Mouse (Mus musculus) myocyte (in vitro differentiated cells): ENCODE data around the gene Pced1a.

ENCODE experiments used
- CEBPB ChIP-seq: IDR thresholded peaks from 2 replicates; pipeline ENCODE4 v1.6.1; 2011; ENCODE audit warnings: mild to moderate bottlenecking, moderate library complexity; ENCODE audit not compliant: poor library complexity, insufficient read depth, severe bottlenecking
- MAX ChIP-seq: IDR thresholded peaks from one replicate; pipeline ENCODE4 v1.6.1; 2011; ENCODE audit warnings: low read depth, mild to moderate bottlenecking, control low read depth
- POLR2A ChIP-seq: IDR thresholded peaks from one replicate; pipeline ENCODE4 v1.6.1; 2011; ENCODE audit warnings: low read depth, mild to moderate bottlenecking, control low read depth, moderate library complexity; ENCODE audit not compliant: insufficient read length
- SRF ChIP-seq: IDR thresholded peaks from one replicate; pipeline ENCODE4 v1.6.1; 2011; ENCODE audit warnings: low read depth; ENCODE audit not compliant: control insufficient read depth, insufficient read length

DNA sequence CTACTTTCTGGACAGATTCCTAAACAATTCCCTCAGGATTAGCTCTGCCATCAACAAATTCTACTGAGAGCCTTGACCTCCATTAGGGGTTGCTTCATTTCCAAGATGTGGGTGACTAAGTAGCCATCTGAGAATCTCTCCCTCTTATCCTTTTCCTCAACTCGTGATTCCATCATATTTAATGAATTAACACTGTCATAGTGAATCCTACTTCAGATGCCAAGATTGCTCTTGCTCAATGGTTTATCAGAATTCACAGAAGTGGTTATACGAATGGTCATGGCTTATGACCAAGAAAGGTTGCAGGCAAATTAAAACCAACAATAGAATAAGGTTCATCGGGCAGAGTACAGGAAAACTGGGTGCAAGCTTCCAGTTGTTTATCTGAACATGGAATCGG lies 22.6 kb downstream of the Pced1a start:
- TF ChIP-seq CEBPB (no peak), SRF (no peak), POLR2A (no peak), MAX (no peak)
